Mouse (Mus musculus) right cerebral cortex, adult 18-20 months (tissue): ENCODE data around the gene Tes3-ps.

Experiments
- DNase-seq: peaks from one replicate; pipeline ENCODE4 v3.0.0; 2022; ENCODE audit warnings: mixed read lengths

The Tes3-ps gene

GRCm38 (mm10) chr13:49505776-49506175 is 12.7 kb downstream of the Tes3-ps start:
- no peak for DNase-seq

GRCm38 (mm10) chr13:49507176-49507575 is 14.1 kb downstream of the Tes3-ps start:
- DNase-seq = no peak

- DNase-seq = no peak
These were observed 25.6 kb downstream of the Tes3-ps start for GRCm38 (mm10) chr13:49518761-49519160.

GRCm38 (mm10) chr13:49526235-49526634 is 33.1 kb downstream of the Tes3-ps start:
- DNase-seq = no peak

- no peak for DNase-seq
These were observed 37.5 kb downstream of the Tes3-ps start for GRCm38 (mm10) chr13:49530636-49531035.

- no peak for DNase-seq
These were observed 43.8 kb downstream of the Tes3-ps start for GRCm38 (mm10) chr13:49536946-49537345.

GRCm38 (mm10) chr13:49538693-49539092 is 45.6 kb downstream of the Tes3-ps start:
- DNase-seq = no peak

GRCm38 (mm10) chr13:49544279-49544678 is 51.2 kb downstream of the Tes3-ps start, which contains the start of gene Aspn:
Aspn (plus strand) TSS chr13:49544443.
- no peak for DNase-seq

GRCm38 (mm10) chr13:49545646-49546045 is 52.5 kb downstream of the Tes3-ps start:
- no peak for DNase-seq
